Mouse (Mus musculus) c-Kit-positive CD71-negative TER-119-negative erythroid progenitor cells, embryonic 14.5 days (primary cell): ENCODE results near the gene Dkkl1.
"Not testable (repeated sequence)": the region's sequence is repeated elsewhere in the genome, so short reads cannot be mapped to it uniquely, and the experiment has no call there.

Experiments
- DNase-seq: peaks from one replicate; pipeline ENCODE4 v3.0.0-alpha.2; 2013; ENCODE audit warnings: low read depth

Gene Dkkl1

GRCm38 (mm10) chr7:45211851-45212251, at the start of gene Dkkl1:
Dkkl1 (minus strand) TSS chr7:45212147.
- peak; percentile 57 for DNase-seq

DNA sequence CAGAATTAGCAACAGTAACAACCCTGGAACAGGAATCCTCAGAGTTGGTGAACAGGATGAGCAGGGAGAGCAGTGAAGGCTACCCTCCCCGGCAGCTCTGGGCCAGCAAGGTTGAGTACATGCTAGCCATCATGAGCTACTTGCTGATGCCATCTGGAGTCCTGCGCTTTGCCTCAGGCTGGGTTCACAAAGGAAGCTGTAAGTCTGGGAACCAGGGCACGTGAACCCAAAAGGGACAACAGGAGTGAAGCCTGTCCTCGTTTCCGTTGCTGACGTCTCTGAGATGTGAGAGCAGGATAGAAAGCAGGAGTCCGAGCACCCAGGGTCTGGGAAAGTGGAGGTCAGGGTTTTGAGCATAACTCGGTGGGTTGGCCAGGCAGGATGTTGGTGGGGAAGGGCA, 47.3 kb upstream of the Dkkl1 start:
- no peak for DNase-seq

- no peak for DNase-seq
Observed at GRCm38 (mm10) chr7:45257063-45257840, 45.3 kb upstream of the Dkkl1 start.

- DNase-seq: not testable (repeated sequence)
Observed at GRCm38 (mm10) chr7:45255822-45256221, 43.9 kb upstream of the Dkkl1 start.

GRCm38 (mm10) chr7:45253806-45254205, 41.9 kb upstream of the Dkkl1 start:
- no peak for DNase-seq

GRCm38 (mm10) chr7:45247666-45248065, 35.7 kb upstream of the Dkkl1 start:
- no peak for DNase-seq

- no peak for DNase-seq
Observed at GRCm38 (mm10) chr7:45241389-45241749, 29.4 kb upstream of the Dkkl1 start.

- DNase-seq: no peak
Observed at GRCm38 (mm10) chr7:45240633-45241388, 28.9 kb upstream of the Dkkl1 start, which contains the start of gene Slc6a16. Slc6a16 (plus strand) TSS chr7:45241085.

DNA sequence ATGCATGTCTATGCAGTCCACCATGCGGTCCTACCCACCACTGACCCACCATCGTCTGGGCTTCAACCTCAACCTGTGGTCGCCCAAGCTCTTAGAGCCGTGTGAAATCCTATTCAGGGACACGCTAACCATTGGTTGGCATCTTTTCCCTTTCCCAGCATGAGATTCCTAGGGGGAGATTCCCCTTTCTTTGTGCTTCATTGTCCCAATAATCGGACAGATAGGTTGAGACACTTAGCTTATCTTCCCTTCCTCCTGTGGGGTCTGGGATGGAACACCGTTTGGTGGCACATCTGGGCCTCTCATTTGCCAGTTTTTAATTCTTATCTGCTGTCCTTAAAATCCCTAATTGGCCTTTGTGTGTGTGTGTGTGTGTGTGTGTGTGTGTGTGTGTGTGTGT, 28.2 kb upstream of the Dkkl1 start:
- no peak for DNase-seq

- DNase-seq: peak; percentile 65
Observed at GRCm38 (mm10) chr7:45238723-45239496, 27.0 kb upstream of the Dkkl1 start, which contains the start of gene Cd37. Cd37 (minus strand) TSS chr7:45239115.

- no peak for DNase-seq
Observed at GRCm38 (mm10) chr7:45237747-45238699, 26.1 kb upstream of the Dkkl1 start.

GRCm38 (mm10) chr7:45235656-45236180, 23.8 kb upstream of the Dkkl1 start:
- no peak for DNase-seq

GRCm38 (mm10) chr7:45234922-45235571, 23.1 kb upstream of the Dkkl1 start:
- no peak for DNase-seq

DNA sequence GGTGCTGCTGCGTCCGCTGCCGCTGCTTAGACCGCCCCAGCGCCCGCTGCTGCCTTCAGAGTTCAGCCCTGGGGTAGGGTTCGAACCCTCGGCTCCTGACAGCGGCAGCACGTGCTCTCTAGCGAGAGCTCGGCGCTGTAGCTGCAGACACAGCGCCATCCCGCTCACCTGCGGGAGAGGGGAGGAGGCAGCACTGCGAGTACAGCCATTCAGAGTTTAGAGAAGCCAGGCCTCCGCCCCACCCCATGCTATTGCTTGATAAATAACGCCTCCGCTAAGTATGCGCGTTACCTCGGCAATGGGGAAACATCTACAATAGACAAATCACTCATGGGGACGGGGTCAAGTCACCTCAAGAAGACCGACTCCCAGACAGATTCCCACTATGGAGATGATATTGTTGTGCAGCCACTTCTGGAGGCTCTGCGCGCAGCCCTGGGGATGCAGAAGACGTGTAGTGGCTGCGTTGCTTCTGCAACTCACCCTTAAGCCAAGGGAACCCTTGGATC, 22.4 kb upstream of the Dkkl1 start:
- DNase-seq: no peak

DNA sequence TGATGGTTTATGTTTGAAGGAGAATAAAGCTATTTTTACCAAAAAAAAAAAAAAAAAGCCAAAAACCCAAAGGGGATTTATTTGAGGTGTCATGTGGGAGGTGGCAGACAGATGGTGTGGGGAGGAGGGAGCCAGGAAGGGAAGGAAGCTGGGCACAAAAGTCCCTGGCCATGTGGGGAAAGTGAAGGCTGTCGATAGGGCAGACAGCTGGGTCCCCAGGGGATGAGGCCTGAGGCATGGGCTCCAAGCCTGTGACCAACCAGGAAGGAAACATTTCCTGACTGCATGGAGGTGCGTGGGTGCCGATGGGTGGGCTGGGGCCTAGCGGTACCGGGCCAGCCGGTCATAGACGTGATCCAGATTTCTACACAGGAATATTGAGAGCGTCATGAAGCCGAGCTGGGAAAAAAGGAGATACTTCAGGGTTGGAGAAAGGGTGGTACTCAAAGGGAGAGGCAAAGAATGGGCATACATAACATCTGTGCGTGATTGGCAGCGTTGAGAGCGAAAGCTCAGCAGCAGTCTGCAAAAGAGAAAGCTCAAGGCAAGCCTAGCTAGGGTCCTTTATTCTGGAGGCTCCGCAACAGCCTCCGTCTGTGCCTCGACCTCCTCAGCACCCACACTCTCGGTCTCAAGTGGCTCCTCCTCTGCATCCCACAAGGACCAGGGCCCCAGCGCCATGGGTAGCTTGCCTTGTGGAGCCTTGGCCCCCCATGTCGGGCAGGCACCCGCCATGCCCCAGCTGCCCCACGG, 21.8 kb upstream of the Dkkl1 start:
- no peak for DNase-seq

GRCm38 (mm10) chr7:45232716-45233465, 20.9 kb upstream of the Dkkl1 start:
- DNase-seq: no peak

DNA sequence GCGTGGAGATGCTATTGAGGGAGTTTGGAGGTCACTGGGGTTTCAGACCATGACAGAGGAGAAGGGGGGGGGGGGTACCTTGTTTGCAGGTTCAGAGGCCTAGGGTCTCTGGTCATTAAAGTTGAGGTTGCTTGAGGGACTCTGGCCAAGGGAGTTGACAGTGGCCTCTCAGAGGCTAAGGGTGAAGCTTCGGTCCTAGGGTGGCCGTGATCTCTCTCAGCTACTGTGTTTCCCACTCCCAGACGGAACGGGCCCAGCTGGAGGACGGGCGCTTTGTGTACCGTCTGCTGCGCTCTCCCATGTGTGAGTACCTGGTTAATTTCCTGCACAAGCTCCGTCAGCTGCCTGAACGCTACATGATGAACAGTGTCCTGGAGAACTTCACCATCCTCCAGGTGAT, 20.0 kb upstream of the Dkkl1 start:
- DNase-seq: no peak

- no peak for DNase-seq
Observed at GRCm38 (mm10) chr7:45231192-45231591, 19.2 kb upstream of the Dkkl1 start.
